Mouse (Mus musculus) midbrain, embryonic 10.5 days (tissue): Measurements from ENCODE around the gene Camta1. TPM values are rescaled to one million over a fixed set of nuclear protein-coding genes. Genes with fewer than 3 reads are reported as not detected.

ENCODE experiments used
- DNase-seq: peaks from one replicate; pipeline ENCODE4 v3.0.0-alpha.2; 2017; ENCODE audit warnings: low spot score
- H3K27ac ChIP-seq: fragments of 300-500 bp; sonication (generic); replicated peaks from 2 replicates; pipeline ENCODE4 v1.5.1; 2016; ENCODE audit warnings: mild to moderate bottlenecking
- H3K27me3 ChIP-seq: fragments of 300-500 bp; sonication (generic); 2 replicates; pipeline ENCODE4 v1.6.1; 2016; ENCODE audit warnings: low read depth, mild to moderate bottlenecking; ENCODE audit not compliant: poor library complexity, severe bottlenecking
- H3K36me3 ChIP-seq: fragments of 300-500 bp; sonication (generic); 2 replicates; pipeline ENCODE4 v1.6.1; 2016; ENCODE audit warnings: mild to moderate bottlenecking, moderate library complexity
- H3K4me1 ChIP-seq: fragments of 300-500 bp; sonication (generic); 2 replicates; pipeline ENCODE4 v1.6.1; 2016
- H3K4me3 ChIP-seq: fragments of 300-500 bp; sonication (generic); 2 replicates; pipeline ENCODE4 v1.5.1; 2016; ENCODE audit warnings: mild to moderate bottlenecking, moderate library complexity
- H3K9me3 ChIP-seq: fragments of 300-500 bp; sonication (generic); replicated peaks from 2 replicates; pipeline ENCODE4 v1.6.1; 2016; ENCODE audit warnings: mild to moderate bottlenecking
- WGBS: fragments of 180-500 bp; shearing (Covaris S2); methylation state at CpG from one replicate; pipeline ENCODE4 v1.1.7; 2016; 5-methylcytosine and 5-hydroxymethylcytosine counted together
- polyA plus RNA-seq: library from polyadenylated mRNA; unstranded; fragments of >200 nt; fragmentation: Nextera tagmentation; extraction: Ambion mirVana; gene quantifications from 2 replicates; pipeline ENCODE4 v1.2.1, GENCODE M21; 2016

Gene Camta1
- polyA plus RNA-seq, 1 experiment from 2014 or later: 137 TPM

DNA sequence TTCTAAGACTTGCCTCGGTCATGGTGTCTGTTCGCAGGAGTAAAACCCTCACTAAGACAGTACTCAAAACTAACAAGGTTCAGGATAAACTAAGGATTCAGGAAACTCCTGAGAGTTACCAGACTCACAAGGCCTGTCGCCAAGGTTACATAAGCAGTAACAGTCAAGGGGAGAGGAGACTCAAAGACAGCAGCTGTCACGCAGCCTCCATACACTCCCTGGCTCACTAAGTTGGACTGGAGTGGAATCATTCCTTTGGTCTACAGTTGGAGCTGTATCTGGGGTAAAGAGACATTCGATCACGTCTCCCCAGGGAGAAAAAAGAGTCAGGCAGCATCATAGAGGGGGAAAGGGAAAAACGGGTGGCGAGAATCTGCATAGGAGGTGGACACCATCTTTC lies 227.9 kb downstream of the Camta1 start:
- WGBS: 90% methylated on average over 8 of the region's 8 CpGs
- Histone ChIP-seq H3K27ac (no peak overlapping the region), H3K4me1 (peaks cover 38% of the 10 kb centered on the region), H3K9me3 (no peaks in the 10 kb centered on the region), H3K4me3 (no peak overlapping the region), H3K27me3 (no peaks in the 10 kb centered on the region), H3K36me3 (no peaks in the 10 kb centered on the region)
- DNase-seq: no peak

DNA sequence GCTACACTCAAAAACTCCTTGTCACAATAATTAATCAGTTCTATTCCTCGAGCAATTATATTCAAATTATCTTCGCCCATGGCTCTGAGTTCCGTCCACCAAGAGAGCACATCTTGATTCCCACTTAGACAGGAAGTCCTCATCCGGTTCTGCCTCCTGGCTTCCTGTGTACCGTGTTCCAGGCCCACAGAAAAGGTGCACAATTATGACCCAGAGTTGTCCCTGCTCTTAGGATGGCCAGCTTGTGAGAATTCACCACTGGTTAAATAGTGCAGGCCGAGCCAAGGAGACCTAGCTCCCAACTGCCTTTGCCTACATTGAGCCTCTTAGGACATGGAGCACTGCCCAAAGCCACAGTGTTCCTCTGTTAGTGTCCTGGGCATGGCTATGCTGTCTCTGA lies 229.4 kb downstream of the Camta1 start:
- H3K36me3 ChIP-seq: no peaks in the 10 kb centered on the region
- WGBS: 83% methylated on average over 6 of the region's 6 CpGs
- no peaks in the 10 kb centered on the region for H3K9me3 ChIP-seq
- no peaks in the 10 kb centered on the region for H3K27me3 ChIP-seq
- H3K27ac ChIP-seq: no peak overlapping the region
- no peak for DNase-seq
- H3K4me1 ChIP-seq: peaks cover 34% of the 10 kb centered on the region
- no peak overlapping the region for H3K4me3 ChIP-seq

DNA sequence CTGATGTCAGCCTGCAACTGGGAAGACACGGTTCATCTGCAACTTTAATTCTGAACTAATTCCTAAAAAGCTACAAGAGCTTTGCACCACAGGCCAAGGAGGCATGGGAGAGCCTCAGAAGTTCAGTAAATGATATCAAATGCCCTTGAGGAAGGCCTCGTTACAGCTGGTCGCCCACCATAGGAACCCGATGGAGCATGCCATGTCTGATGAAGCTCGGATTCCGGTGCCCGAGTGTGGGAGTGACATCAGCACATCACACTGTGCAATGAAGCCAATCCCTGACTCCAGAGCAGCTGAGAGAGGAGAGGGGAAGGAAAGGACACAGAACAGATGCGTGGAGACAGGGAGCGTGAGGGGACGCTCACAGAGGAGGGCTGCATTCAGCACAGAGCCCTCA lies 231.0 kb downstream of the Camta1 start:
- peaks cover 27% of the 10 kb centered on the region for H3K4me1 ChIP-seq
- H3K27ac ChIP-seq: peak overlapping the region; percentile 49; the same call in 1 of the 2 replicates
- H3K27me3 ChIP-seq: no peaks in the 10 kb centered on the region
- 31% methylated on average over 10 of the region's 10 CpGs for WGBS
- no peaks in the 10 kb centered on the region for H3K9me3 ChIP-seq
- H3K36me3 ChIP-seq: no peaks in the 10 kb centered on the region
- H3K4me3 ChIP-seq: no peak overlapping the region
- DNase-seq: peak; percentile 24

DNA sequence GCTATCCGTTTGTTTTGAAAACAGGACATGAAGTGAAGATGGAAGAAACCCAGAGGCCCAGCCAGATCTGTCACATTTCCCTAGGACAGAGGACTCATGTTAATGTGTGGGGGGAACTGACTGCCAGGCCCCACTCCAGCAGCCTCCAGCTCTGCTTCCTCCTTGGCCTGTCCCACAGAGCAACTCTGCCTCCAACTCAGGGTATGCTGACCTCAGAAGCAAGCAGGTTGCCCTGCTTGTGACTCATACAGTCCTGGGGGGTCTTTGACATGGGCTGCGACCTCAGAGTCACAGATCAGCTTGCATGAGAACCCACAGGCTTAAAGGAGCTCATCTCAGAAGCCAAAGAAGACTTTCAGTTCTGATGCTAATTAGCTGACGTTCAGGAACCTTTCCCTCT lies 231.4 kb downstream of the Camta1 start:
- no peak for DNase-seq
- Histone ChIP-seq H3K27me3 (no peaks in the 10 kb centered on the region), H3K27ac (no peak overlapping the region; the same call in 1 of the 2 replicates), H3K9me3 (no peaks in the 10 kb centered on the region), H3K4me3 (no peak overlapping the region), H3K36me3 (no peaks in the 10 kb centered on the region), H3K4me1 (peaks cover 23% of the 10 kb centered on the region)
- 30% methylated on average over 3 of the region's 3 CpGs for WGBS

DNA sequence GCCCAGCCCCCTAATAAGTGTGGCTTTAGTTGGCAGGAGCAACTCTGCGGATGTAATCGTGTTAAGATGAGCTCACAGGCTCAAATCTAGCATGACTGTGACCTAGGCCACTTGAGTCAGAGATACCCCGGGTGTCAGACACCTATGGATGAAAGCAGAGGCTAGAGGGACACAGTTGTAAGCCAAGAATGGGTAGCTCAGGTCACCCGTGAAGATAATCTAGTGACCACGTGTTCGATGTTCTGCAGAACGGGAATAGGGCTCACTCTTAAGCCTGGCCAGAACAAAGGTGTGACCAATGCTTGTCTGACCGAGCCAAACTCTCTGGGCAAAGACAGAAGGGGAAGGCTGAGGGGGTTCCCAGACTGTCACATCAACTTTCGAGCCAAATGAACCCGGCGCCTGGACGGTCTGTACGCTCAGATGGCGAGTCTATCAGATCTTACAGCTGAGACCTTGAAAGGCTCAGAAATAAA lies 242.1 kb downstream of the Camta1 start:
- DNase-seq: no peak
- peaks cover 8% of the 10 kb centered on the region; the same call in 1 of the 2 replicates for H3K27me3 ChIP-seq
- H3K4me1 ChIP-seq: peaks cover 25% of the 10 kb centered on the region
- H3K4me3 ChIP-seq: no peak overlapping the region
- no peaks in the 10 kb centered on the region for H3K36me3 ChIP-seq
- no peaks in the 10 kb centered on the region; the same call in 1 of the 2 replicates for H3K9me3 ChIP-seq
- H3K27ac ChIP-seq: no peak overlapping the region
- 77% methylated on average over 14 of the region's 14 CpGs for WGBS

DNA sequence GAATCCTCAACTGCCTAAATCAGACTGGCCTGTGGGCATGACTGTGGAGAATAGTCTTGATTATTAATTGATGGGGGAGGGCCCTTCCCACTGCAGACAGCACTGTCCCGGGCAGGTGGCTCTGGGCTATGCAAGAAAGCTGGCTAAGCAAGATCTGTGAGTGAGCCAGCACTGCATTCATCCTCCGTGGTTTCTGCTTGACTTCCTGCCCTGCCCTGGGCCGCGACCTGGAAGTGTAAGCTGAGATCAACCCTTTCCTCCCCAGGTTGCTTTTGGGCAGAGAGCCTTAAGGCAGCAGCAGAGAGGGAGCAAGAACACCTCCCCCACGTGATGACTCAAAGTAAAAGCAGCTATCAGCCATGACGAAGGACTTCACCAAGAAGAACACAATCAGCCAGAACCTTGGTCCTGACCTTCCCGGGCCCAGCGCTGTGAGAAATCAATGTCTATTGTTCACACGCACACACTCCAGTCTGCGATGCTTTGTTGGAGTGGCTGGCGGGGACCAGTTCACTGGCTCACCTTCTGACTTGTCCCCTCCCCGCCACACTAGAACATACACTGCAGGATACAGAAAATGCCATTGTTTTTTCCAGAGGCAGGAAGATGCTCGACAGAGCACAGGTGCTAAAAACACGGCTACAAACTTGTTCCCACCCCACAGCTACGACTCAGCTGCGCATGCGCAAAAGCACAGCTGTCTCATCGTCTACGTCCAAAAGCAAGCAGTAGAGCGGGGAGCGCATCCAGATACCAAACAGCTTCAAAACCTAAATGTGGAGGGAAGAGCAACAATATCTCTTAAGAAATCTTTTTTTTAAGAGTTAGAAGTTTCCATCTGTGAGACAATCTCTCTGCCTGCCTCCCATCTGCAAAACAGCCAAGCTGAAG lies 243.0 kb downstream of the Camta1 start:
- peak; percentile 40 for DNase-seq
- peaks cover 8% of the 10 kb centered on the region; the same call in 1 of the 2 replicates for H3K27me3 ChIP-seq
- H3K4me1 ChIP-seq: peaks cover 25% of the 10 kb centered on the region
- 42% methylated on average over 21 of the region's 21 CpGs for WGBS
- H3K36me3 ChIP-seq: no peaks in the 10 kb centered on the region
- peak overlapping the region; percentile 67 for H3K27ac ChIP-seq
- 0 out of 2 replicates have a peak overlapping the region, but pooled peaks have one; percentile 24 for H3K4me3 ChIP-seq
- H3K9me3 ChIP-seq: peaks cover 7% of the 10 kb centered on the region; the same call in 1 of the 2 replicates

DNA sequence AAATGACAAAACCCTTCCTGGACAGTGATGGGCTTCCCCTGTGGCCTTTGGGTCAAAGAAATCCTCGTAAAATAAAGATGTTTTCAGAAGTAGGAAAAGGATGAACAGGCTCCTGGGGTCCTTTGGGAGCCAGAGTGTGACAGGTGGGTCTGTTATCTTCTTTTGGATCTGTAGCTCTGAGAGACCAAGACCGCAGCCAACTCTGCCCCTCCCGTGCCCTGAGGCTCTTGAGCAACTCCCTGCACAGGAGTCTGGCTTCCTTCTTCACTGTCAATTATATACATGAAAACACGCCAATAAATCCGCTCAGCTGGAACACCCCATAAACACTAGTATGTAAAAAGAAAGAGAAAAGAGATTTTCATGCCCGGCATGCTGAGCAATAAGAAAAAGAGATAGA lies 250.1 kb downstream of the Camta1 start:
- Histone ChIP-seq H3K4me3 (no peak overlapping the region), H3K27ac (no peak overlapping the region), H3K27me3 (no peaks in the 10 kb centered on the region), H3K4me1 (no peaks in the 10 kb centered on the region), H3K9me3 (peaks cover 7% of the 10 kb centered on the region; the same call in 1 of the 2 replicates), H3K36me3 (no peaks in the 10 kb centered on the region)
- 80% methylated on average over 6 of the region's 6 CpGs for WGBS
- no peak for DNase-seq

DNA sequence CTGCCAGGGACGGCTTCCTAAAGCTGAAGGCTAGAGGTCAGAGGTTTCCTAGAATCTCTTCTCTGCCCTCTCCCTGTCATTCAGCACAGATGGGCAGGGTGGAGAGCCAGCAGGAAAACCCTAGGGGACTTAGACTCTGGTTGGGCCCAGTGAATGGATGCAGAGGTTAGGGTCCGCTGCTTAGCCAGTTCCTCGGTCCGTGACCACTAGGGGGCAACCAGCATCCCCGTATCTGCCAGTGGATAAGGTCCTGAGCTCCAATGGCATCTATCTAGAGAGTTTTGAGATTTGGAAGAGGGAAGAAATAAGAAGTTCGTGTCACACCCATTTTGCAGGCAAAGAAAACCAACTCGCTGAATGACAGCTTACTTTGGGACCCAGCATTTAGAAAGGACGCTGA lies 251.4 kb downstream of the Camta1 start:
- 16% methylated on average over 8 of the region's 8 CpGs for WGBS
- Histone ChIP-seq H3K36me3 (no peaks in the 10 kb centered on the region), H3K27ac (no peak overlapping the region), H3K4me1 (no peaks in the 10 kb centered on the region), H3K9me3 (peaks cover 7% of the 10 kb centered on the region; the same call in 1 of the 2 replicates), H3K4me3 (no peak overlapping the region), H3K27me3 (no peaks in the 10 kb centered on the region)
- peak; percentile 68 for DNase-seq

DNA sequence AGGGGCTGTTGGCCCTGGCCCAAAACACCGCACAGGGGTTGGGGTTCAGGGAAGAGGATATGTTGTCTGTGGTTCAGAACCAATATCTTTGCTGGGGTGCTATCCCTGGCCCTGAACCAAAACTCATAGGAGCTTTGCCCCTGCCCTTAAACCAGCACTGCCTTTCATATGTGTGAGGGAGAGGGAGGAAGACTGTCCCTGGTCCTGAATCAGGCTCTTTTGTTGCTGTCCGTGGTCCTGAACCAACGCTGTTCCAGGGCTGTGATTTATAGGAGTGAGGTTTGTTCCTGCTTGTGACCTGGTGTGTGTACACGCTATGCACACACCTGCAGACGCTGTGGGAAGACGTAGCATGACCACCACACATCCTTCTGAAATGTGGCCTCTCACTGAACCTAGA lies 256.8 kb downstream of the Camta1 start:
- Histone ChIP-seq H3K4me3 (no peak overlapping the region), H3K4me1 (no peaks in the 10 kb centered on the region), H3K36me3 (no peaks in the 10 kb centered on the region), H3K27ac (no peak overlapping the region), H3K27me3 (no peaks in the 10 kb centered on the region), H3K9me3 (no peaks in the 10 kb centered on the region)
- peak; percentile 55 for DNase-seq
- 36% methylated on average over 6 of the region's 6 CpGs for WGBS

DNA sequence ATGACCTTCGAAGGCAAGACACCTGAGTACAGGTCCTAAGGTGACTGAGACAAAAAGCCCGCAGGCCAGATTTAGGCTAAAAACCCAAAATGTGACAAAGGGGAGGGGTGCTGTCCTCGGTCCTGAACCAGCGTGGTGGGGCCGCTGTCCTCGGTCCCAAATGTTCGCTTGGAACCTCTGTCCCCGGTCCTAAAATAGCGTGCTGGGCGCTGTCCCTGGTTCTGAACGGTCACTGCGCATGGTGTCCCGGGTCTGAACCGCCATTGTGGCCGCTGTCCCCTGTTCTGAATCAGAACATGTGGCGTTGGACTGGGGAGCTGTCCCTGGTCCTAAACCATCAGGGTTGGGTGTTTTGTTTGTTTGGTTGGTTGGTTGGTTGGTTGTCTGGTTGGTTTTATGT lies 257.2 kb downstream of the Camta1 start:
- H3K4me1 ChIP-seq: no peaks in the 10 kb centered on the region
- H3K9me3 ChIP-seq: no peaks in the 10 kb centered on the region
- DNase-seq: peak; percentile 85
- no peak overlapping the region for H3K4me3 ChIP-seq
- H3K36me3 ChIP-seq: no peaks in the 10 kb centered on the region
- 8% methylated on average over 16 of the region's 16 CpGs for WGBS
- no peak overlapping the region for H3K27ac ChIP-seq
- H3K27me3 ChIP-seq: no peaks in the 10 kb centered on the region

DNA sequence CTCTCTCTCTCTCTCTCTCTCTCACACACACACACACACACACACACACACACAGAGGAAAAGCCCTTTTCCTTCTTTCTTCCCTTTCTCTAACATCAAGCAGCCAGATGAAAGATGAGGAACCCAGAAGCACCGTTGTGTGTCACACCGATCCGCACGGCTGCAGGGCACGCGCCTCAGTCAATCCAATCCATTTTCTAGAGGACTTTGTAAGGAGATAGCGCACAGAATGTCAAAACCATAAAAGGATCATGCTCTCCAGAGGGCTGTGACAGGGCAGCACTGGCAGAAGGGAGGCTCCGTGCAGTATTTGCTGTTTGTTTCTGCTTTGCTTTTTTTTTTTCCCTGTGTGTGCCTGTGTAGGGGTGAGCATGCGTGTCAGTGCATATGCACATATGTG lies 258.1 kb downstream of the Camta1 start:
- Histone ChIP-seq H3K4me1 (no peaks in the 10 kb centered on the region), H3K4me3 (no peak overlapping the region)
- 88% methylated on average over 9 of the region's 9 CpGs for WGBS

DNA sequence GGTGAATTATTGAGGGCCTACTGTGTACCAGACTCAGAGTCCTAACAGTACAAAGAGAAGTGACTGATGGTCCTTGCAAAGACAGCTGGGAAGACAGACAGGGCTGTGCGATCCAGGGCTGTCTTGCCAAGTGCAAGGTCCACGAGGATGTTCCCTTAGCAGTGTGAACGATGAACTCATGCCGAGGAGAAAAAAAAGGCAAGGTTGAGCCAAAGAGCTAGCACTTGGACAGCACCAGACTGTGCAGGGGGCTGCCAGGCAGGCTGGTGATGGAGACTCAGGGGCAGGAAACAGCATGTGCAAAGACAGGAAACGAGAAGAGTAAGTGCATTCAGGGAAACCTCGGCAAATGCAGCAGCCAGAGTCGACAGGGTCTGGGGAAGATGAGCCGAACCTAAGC lies 266.6 kb downstream of the Camta1 start:
- Histone ChIP-seq H3K27ac (no peak overlapping the region), H3K27me3 (no peaks in the 10 kb centered on the region), H3K4me1 (no peaks in the 10 kb centered on the region), H3K4me3 (no peak overlapping the region), H3K9me3 (no peaks in the 10 kb centered on the region), H3K36me3 (no peaks in the 10 kb centered on the region)
- 69% methylated on average over 8 of the region's 8 CpGs for WGBS
- no peak for DNase-seq

More for the DNA sequence above, 258.1 kb downstream of the Camta1 start:
- Histone ChIP-seq H3K9me3 (no peaks in the 10 kb centered on the region), H3K36me3 (no peaks in the 10 kb centered on the region), H3K27ac (no peak overlapping the region), H3K27me3 (no peaks in the 10 kb centered on the region)
- DNase-seq: no peak

DNA sequence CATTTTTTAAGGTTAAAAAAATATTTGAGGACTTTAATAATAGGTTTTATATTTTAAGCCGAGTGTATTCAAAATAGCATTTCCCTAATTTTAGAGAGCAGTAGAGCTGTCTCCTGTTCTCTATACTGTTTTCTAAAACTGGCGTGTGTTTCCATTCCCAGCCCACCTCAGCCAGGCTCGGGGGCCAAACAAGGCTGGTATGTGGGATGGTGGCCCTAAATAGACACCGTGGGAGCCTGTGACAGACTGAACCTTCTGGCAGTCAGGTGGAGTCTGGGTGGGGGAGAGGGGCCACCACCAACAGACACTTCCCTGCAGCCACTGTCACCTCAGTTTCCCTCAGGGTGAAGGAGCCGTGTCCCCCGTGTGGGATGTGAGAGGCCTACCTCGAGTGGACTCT lies 268.6 kb downstream of the Camta1 start:
- H3K27me3 ChIP-seq: no peaks in the 10 kb centered on the region
- DNase-seq: no peak
- H3K4me1 ChIP-seq: no peaks in the 10 kb centered on the region
- H3K4me3 ChIP-seq: no peak overlapping the region
- WGBS: 73% methylated on average over 7 of the region's 7 CpGs
- no peaks in the 10 kb centered on the region for H3K36me3 ChIP-seq
- H3K9me3 ChIP-seq: no peaks in the 10 kb centered on the region
- H3K27ac ChIP-seq: no peak overlapping the region
